Mouse (Mus musculus): ENCODE results near the gene Slc27a2. TPM values are rescaled to one million over a fixed set of nuclear protein-coding genes. Genes with fewer than 3 reads are reported as not detected.
"Not testable (repeated sequence)": the region's sequence is repeated elsewhere in the genome, so short reads cannot be mapped to it uniquely, and the experiment has no call there.

The Slc27a2 gene
- total RNA-seq, 2 experiments from 2014 or later = 24.9 to 67.7 TPM

GRCm38 (mm10) chr2:126600533-126600932, 48.3 kb downstream of the Slc27a2 start:
- DNase-seq (ENCODE audit: low spot score in 2 of 2) = no peak

- no peak for DNase-seq (ENCODE audit: low spot score in 2 of 2)
These were observed 49.9 kb downstream of the Slc27a2 start for GRCm38 (mm10) chr2:126601918-126602600.

GRCm38 (mm10) chr2:126606061-126606687, 54.0 kb downstream of the Slc27a2 start:
- DNase-seq (ENCODE audit: low spot score in 2 of 2) = no peak

- no peak for DNase-seq (ENCODE audit: low spot score in 2 of 2)
These were observed 54.5 kb downstream of the Slc27a2 start for GRCm38 (mm10) chr2:126606688-126607062.

- DNase-seq (ENCODE audit: low spot score in 2 of 2) = no peak
These were observed 55.5 kb downstream of the Slc27a2 start for GRCm38 (mm10) chr2:126607553-126608203.

- not testable (repeated sequence) for DNase-seq (ENCODE audit: low spot score in 2 of 2)
These were observed 57.4 kb downstream of the Slc27a2 start for GRCm38 (mm10) chr2:126609600-126609999.

GRCm38 (mm10) chr2:126615355-126615754, 63.1 kb downstream of the Slc27a2 start:
- no peak for DNase-seq (ENCODE audit: low spot score in 2 of 2)

GRCm38 (mm10) chr2:126618470-126619179, 66.4 kb downstream of the Slc27a2 start:
- DNase-seq (ENCODE audit: low spot score in 2 of 2) = no peak

- no peak for DNase-seq (ENCODE audit: low spot score in 2 of 2)
These were observed 67.1 kb downstream of the Slc27a2 start, which contains the start of gene Hdc for GRCm38 (mm10) chr2:126619249-126619704. Gene Hdc (minus strand): TSS chr2:126619299.

GRCm38 (mm10) chr2:126622455-126622854, 70.2 kb downstream of the Slc27a2 start:
- DNase-seq (ENCODE audit: low spot score in 2 of 2) = no peak

GRCm38 (mm10) chr2:126623138-126623537, 70.9 kb downstream of the Slc27a2 start:
- no peak for DNase-seq (ENCODE audit: low spot score in 2 of 2)

GRCm38 (mm10) chr2:126628455-126628995, 76.3 kb downstream of the Slc27a2 start:
- DNase-seq (ENCODE audit: low spot score in 2 of 2) = no peak

GRCm38 (mm10) chr2:126633165-126633564, 81.0 kb downstream of the Slc27a2 start:
- DNase-seq (ENCODE audit: low spot score in 2 of 2) = no peak

- DNase-seq (ENCODE audit: low spot score in 2 of 2) = no peak
These were observed 84.0 kb downstream of the Slc27a2 start for GRCm38 (mm10) chr2:126635939-126636823.

Other genes with a start within 250 kb of the Slc27a2 start
- gene Atp8b4, start 51.7 kb upstream of the Slc27a2 start, total RNA-seq (2021) = 1 to 10 TPM in 1 of 2 experiments, under 1 TPM in 1; 0.95 to 1.3 TPM
- 10 to 100 TPM; 16.8 to 53.9 TPM for gene Hdc, start 66.9 kb downstream of the Slc27a2 start, total RNA-seq (2021)
- gene Gabpb1, start 123.9 kb downstream of the Slc27a2 start, total RNA-seq (2021) = 10 to 100 TPM; 27.7 to 28.2 TPM
- 10 to 100 TPM; 63.0 to 66.3 TPM for gene Usp8, start 154.9 kb downstream of the Slc27a2 start, total RNA-seq (2021)
- gene Usp50, start 231.1 kb downstream of the Slc27a2 start, total RNA-seq (2021) = not detected